16 mouse cellular contexts compared by ENCODE assay signal in the genomic region with DNA sequence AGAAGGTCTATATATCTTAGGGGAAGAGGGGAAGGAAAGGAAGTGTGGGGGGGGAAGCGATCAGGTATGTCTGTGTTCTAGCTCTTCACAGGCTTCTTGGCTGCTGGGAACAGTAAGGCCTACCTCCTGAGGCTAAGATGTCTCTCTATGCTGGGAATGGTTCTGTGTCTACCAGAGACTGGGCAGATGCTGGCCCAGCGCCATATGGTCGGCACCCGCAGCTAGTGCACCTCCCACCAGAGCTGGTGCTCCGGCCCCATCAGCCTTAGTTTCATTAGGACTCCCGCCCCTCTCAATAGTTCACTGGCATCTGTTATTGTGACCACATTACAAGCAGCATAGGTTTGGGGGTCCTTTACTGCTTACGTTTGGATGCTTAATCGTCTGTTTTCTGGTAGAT.
A peak's percentile ranks its signal among the peaks of the same experiment; 100 is the strongest.
DNase-seq lines count a peak whose midpoint lies in the region; ATAC-seq and TF ChIP-seq lines count a peak whose summit lies in the region.
"Had no signal": no experiment of that assay in that cellular context is flagged by ENCODE, and none has a peak within 500 bp of the region (broad histone marks: within the 10 kb centered on the region; RNA-seq: fewer than 3 reads in every experiment).

No protein-coding gene starts in this region.

- DNase-seq in forebrain, embryonic 10.5 days (ENCODE audit: extremely low spot score, low spot score), result no peak
- peak; percentile 27 for DNase-seq in kidney, postnatal 10 days
- no peak for DNase-seq in kidney, adult 18-20 months
- DNase-seq in stomach, postnatal 0 days (ENCODE audit: low spot score), result no peak
- no peak for DNase-seq in left cerebral cortex, adult 2 months (ENCODE audit: extremely low spot score in 1 of 2, low spot score in 2 of 2)
- DNase-seq: adrenal gland, adult 2 months; B cell, adult 2 months; lung, adult 2 months; right cerebral cortex, postnatal 4 days; thymus, postnatal 4 days had no signal

- H3K4me2 ChIP-seq in forebrain, embryonic 15.5 days (replicated peaks), result no peak overlapping the region
- H3K4me2 ChIP-seq in stomach, embryonic 15.5 days, result no peak overlapping the region
- no peak overlapping the region for H3K4me2 ChIP-seq in stomach, postnatal 0 days (replicated peaks; ENCODE audit: low read depth)
- H3K4me2 ChIP-seq in myocyte (ENCODE audit: low read depth), result peak overlapping the region; percentile 76
- H3K4me2 ChIP-seq: limb, embryonic 15.5 days; midbrain, embryonic 15.5 days; neural tube, embryonic 15.5 days had no signal

- no peaks in the 10 kb centered on the region for H3K79me2 ChIP-seq in myocyte (ENCODE audit: control insufficient read depth, insufficient read depth)

- H3K27ac ChIP-seq in forebrain, embryonic 10.5 days, result 0 out of 2 replicates have a peak overlapping the region, but pooled peaks have one; percentile 20
- H3K27ac ChIP-seq in forebrain, embryonic 15.5 days (replicated peaks), result no peak overlapping the region
- no peak overlapping the region for H3K27ac ChIP-seq in stomach, embryonic 15.5 days
- H3K27ac ChIP-seq in stomach, postnatal 0 days (replicated peaks), result no peak overlapping the region
- H3K27ac ChIP-seq in left cerebral cortex, adult 2 months, result no peak overlapping the region
- H3K27ac ChIP-seq: limb, embryonic 15.5 days; midbrain, embryonic 15.5 days; neural tube, embryonic 15.5 days had no signal

- H3K9ac ChIP-seq in forebrain, embryonic 15.5 days (replicated peaks), result no peak overlapping the region
- no peak overlapping the region for H3K9ac ChIP-seq in stomach, embryonic 15.5 days
- no peak overlapping the region for H3K9ac ChIP-seq in stomach, postnatal 0 days (ENCODE audit: low read length)
- H3K9ac ChIP-seq: limb, embryonic 15.5 days; midbrain, embryonic 15.5 days; neural tube, embryonic 15.5 days had no signal

- no peak overlapping the region for H3K4me3 ChIP-seq in forebrain, embryonic 10.5 days
- H3K4me3 ChIP-seq in forebrain, embryonic 15.5 days, result no peak overlapping the region
- no peak overlapping the region for H3K4me3 ChIP-seq in stomach, embryonic 15.5 days (replicated peaks)
- no peak overlapping the region for H3K4me3 ChIP-seq in stomach, postnatal 0 days (ENCODE audit: low read depth, low read length)
- no peak overlapping the region for H3K4me3 ChIP-seq in myocyte
- no peak overlapping the region for H3K4me3 ChIP-seq in left cerebral cortex, adult 2 months
- H3K4me3 ChIP-seq: limb, embryonic 15.5 days; midbrain, embryonic 15.5 days; neural tube, embryonic 15.5 days had no signal

- 87% methylated on average over 8 of the region's 8 CpGs for WGBS in forebrain, embryonic 10.5 days
- 76% methylated on average over 8 of the region's 8 CpGs for WGBS in forebrain, embryonic 15.5 days
- WGBS in stomach, embryonic 15.5 days, result 81% methylated on average over 8 of the region's 8 CpGs
- WGBS in stomach, postnatal 0 days, result 78% methylated on average over 8 of the region's 8 CpGs

- TF ChIP-seq EP300 in stomach, postnatal 0 days (optimal IDR thresholded peaks at IDR 0.05), result no peak

- no peaks in the 10 kb centered on the region for H3K27me3 ChIP-seq in forebrain, embryonic 10.5 days (ENCODE audit: poor library complexity, severe bottlenecking)
- H3K27me3 ChIP-seq in forebrain, embryonic 15.5 days, result no peaks in the 10 kb centered on the region
- no peaks in the 10 kb centered on the region for H3K27me3 ChIP-seq in stomach, embryonic 15.5 days (replicated peaks)
- H3K27me3 ChIP-seq in stomach, postnatal 0 days (ENCODE audit: control insufficient read depth, insufficient read depth, low read length), result no peaks in the 10 kb centered on the region
- H3K27me3 ChIP-seq in myocyte (ENCODE audit: control insufficient read depth, insufficient read depth, insufficient read length), result no peaks in the 10 kb centered on the region
- H3K27me3 ChIP-seq: midbrain, embryonic 15.5 days; neural tube, embryonic 15.5 days had no signal

- ATAC-seq in forebrain, embryonic 15.5 days (replicated peaks), result no peak
- ATAC-seq in stomach, embryonic 15.5 days (ENCODE audit: insufficient read depth, low FRiP score, low read depth), result peak; percentile 31; the same call in 1 of the 2 replicates
- ATAC-seq in stomach, postnatal 0 days (ENCODE audit: low FRiP score, low TSS enrichment), result no peak
- ATAC-seq: midbrain, embryonic 15.5 days had no signal

- H3K4me1 ChIP-seq in forebrain, embryonic 10.5 days, result peaks cover 29% of the 10 kb centered on the region
- H3K4me1 ChIP-seq in forebrain, embryonic 15.5 days, result peaks cover 13% of the 10 kb centered on the region
- no peaks in the 10 kb centered on the region for H3K4me1 ChIP-seq in stomach, embryonic 15.5 days
- H3K4me1 ChIP-seq in stomach, postnatal 0 days (replicated peaks; ENCODE audit: control insufficient read depth, insufficient read depth), result no peaks in the 10 kb centered on the region
- H3K4me1 ChIP-seq: limb, embryonic 15.5 days had no signal

- H3ac ChIP-seq in myocyte (ENCODE audit: control insufficient read depth, insufficient read length), result no peak overlapping the region

- intact Hi-C loops in left cerebral cortex, adult 2 months (cut with DNase I), result no loop called here

- no peak for TF ChIP-seq CTCF in stomach, postnatal 0 days (IDR thresholded peaks at IDR 0.05; ENCODE audit: low read depth)
- TF ChIP-seq CTCF in left cerebral cortex, adult 2 months (IDR thresholded peaks at IDR 0.05), result no peak

- no peaks in the 10 kb centered on the region for H3K9me3 ChIP-seq in forebrain, embryonic 10.5 days
- H3K9me3 ChIP-seq in forebrain, embryonic 15.5 days, result no peaks in the 10 kb centered on the region
- no peaks in the 10 kb centered on the region for H3K9me3 ChIP-seq in stomach, embryonic 15.5 days
- no peaks in the 10 kb centered on the region for H3K9me3 ChIP-seq in stomach, postnatal 0 days (ENCODE audit: control insufficient read depth, low read length)
- H3K9me3 ChIP-seq: limb, embryonic 15.5 days; midbrain, embryonic 15.5 days; neural tube, embryonic 15.5 days had no signal

- TF ChIP-seq POLR2A in myocyte (IDR thresholded peaks at IDR 0.05; ENCODE audit: insufficient read length, low read depth), result no peak

- no peaks in the 10 kb centered on the region for H3K36me3 ChIP-seq in forebrain, embryonic 10.5 days (replicated peaks)
- no peaks in the 10 kb centered on the region for H3K36me3 ChIP-seq in forebrain, embryonic 15.5 days
- H3K36me3 ChIP-seq in stomach, embryonic 15.5 days, result no peaks in the 10 kb centered on the region
- no peaks in the 10 kb centered on the region for H3K36me3 ChIP-seq in stomach, postnatal 0 days (ENCODE audit: control insufficient read depth, insufficient read depth, low read length)
- no peaks in the 10 kb centered on the region for H3K36me3 ChIP-seq in myocyte (ENCODE audit: control insufficient read depth, insufficient read depth)
- H3K36me3 ChIP-seq: limb, embryonic 15.5 days; midbrain, embryonic 15.5 days; neural tube, embryonic 15.5 days had no signal

TF ChIP-seq in myocyte, 11 proteins besides CTCF, POLR2A, EP300 and RAD21:
- TF ChIP-seq CEBPB (IDR thresholded peaks at IDR 0.05; ENCODE audit: insufficient read depth, poor library complexity, severe bottlenecking) (no peak), MAX (IDR thresholded peaks at IDR 0.05; ENCODE audit: low read depth) (no peak), E2F4 (IDR thresholded peaks at IDR 0.05; ENCODE audit: insufficient read depth) (no peak), MYOG (IDR thresholded peaks at IDR 0.05; ENCODE audit: control insufficient read depth in 1 of 3, insufficient read depth in 1 of 3, insufficient read length in 2 of 3, low read depth in 2 of 3) (no peak), REST (IDR thresholded peaks at IDR 0.05; ENCODE audit: insufficient read depth, insufficient read length) (no peak), TCF3 (IDR thresholded peaks at IDR 0.05; ENCODE audit: insufficient read length, low read depth) (no peak), POLR2AphosphoS2 (IDR thresholded peaks at IDR 0.05; ENCODE audit: insufficient read length, low read depth) (no peak), MYOD1 (IDR thresholded peaks at IDR 0.05; ENCODE audit: control insufficient read depth in 1 of 3, insufficient read length in 2 of 3, low read depth in 2 of 3) (no peak), TCF12 (IDR thresholded peaks at IDR 0.05; ENCODE audit: insufficient read depth, poor library complexity, severe bottlenecking) (no peak), SRF (IDR thresholded peaks at IDR 0.05; ENCODE audit: control insufficient read depth, insufficient read length, low read depth) (no peak), USF1 (IDR thresholded peaks at IDR 0.05; ENCODE audit: low read depth) (no peak)
